Comparison of ENCODE assay signal across 22 mouse cellular contexts in the genomic region with DNA sequence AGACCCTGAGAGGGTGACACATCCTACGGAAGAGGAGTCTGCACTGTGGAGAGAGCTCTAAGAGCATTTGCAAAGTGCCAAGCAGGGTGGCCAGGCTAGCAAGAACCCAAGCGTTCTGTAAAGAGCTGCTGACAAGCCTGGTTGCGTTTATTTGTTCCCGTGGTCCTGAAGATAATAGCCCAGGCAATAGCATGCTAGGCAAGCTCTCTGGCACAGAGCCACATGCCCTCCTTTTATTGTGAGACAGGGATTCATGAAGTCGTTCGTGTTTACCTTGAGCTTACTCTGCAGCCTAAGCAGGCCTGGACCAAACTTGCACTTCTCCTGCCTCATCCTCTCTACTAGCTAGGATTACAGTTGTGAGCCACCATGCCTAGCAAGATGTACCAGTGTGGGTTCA.
DNase-seq lines count a peak whose midpoint lies in the region; ATAC-seq and TF ChIP-seq lines count a peak whose summit lies in the region.
"Had no signal": no experiment of that assay in that cellular context is flagged by ENCODE, and none has a peak within 500 bp of the region (broad histone marks: within the 10 kb centered on the region; RNA-seq: fewer than 3 reads in every experiment).

No protein-coding gene starts in this region.

- H3K27me3 ChIP-seq in forebrain, embryonic 14.5 days (replicated peaks; ENCODE audit: control insufficient read depth, insufficient read depth, low read length) = no peaks in the 10 kb centered on the region
- H3K27me3 ChIP-seq in forebrain, postnatal 0 days (ENCODE audit: insufficient read depth, low read length) = no peaks in the 10 kb centered on the region
- no peaks in the 10 kb centered on the region for H3K27me3 ChIP-seq in midbrain, embryonic 14.5 days (ENCODE audit: control insufficient read depth, insufficient read depth, low read length)
- no peaks in the 10 kb centered on the region for H3K27me3 ChIP-seq in midbrain, embryonic 11.5 days (ENCODE audit: control insufficient read depth, insufficient read depth, low read length)
- H3K27me3 ChIP-seq: embryonic facial prominence, embryonic 13.5 days had no signal

- H3K4me3 ChIP-seq in forebrain, embryonic 14.5 days (ENCODE audit: low read depth, low read length) = no peak overlapping the region
- H3K4me3 ChIP-seq in forebrain, postnatal 0 days (ENCODE audit: low read depth, low read length) = no peak overlapping the region
- no peak overlapping the region for H3K4me3 ChIP-seq in midbrain, embryonic 14.5 days (replicated peaks; ENCODE audit: low read depth, low read length)
- no peak overlapping the region for H3K4me3 ChIP-seq in midbrain, embryonic 11.5 days (ENCODE audit: low read depth, low read length)
- H3K4me3 ChIP-seq: embryonic facial prominence, embryonic 13.5 days; heart, adult 2 months; heart, embryonic 13.5 days had no signal

- no peak for TF ChIP-seq CTCF in forebrain, postnatal 0 days (IDR thresholded peaks at IDR 0.05; ENCODE audit: low read depth)

- DNase-seq in adrenal gland, postnatal 14 days = peak; percentile 26
- no peak for DNase-seq in adrenal gland, postnatal 36 days
- peak; percentile 64 for DNase-seq in forebrain, embryonic 14.5 days (ENCODE audit: low spot score)
- DNase-seq in forebrain, postnatal 0 days = no peak
- DNase-seq in midbrain, embryonic 14.5 days = peak; percentile 58
- DNase-seq in midbrain, embryonic 11.5 days (ENCODE audit: low spot score, missing footprints) = no peak
- DNase-seq in urinary bladder, postnatal 14 days (ENCODE audit: low spot score) = peak; percentile 25
- DNase-seq in urinary bladder, postnatal 25 days (ENCODE audit: low spot score) = no peak
- DNase-seq: adrenal gland, adult 8-10 months; B cell, adult 2 months; cerebellum, adult 18-20 months; cerebellum, adult 9-11 months; gastrocnemius, postnatal 14 days; heart, adult 2 months; heart, postnatal 10 days had no signal

- no peak overlapping the region for H3K4me2 ChIP-seq in forebrain, embryonic 14.5 days (ENCODE audit: low read length)
- no peak overlapping the region for H3K4me2 ChIP-seq in forebrain, postnatal 0 days (ENCODE audit: low read depth)
- no peak overlapping the region for H3K4me2 ChIP-seq in midbrain, embryonic 14.5 days (ENCODE audit: low read length)
- no peak overlapping the region for H3K4me2 ChIP-seq in midbrain, embryonic 11.5 days
- H3K4me2 ChIP-seq: embryonic facial prominence, embryonic 13.5 days; heart, embryonic 13.5 days; hindbrain, embryonic 14.5 days had no signal

- no peaks in the 10 kb centered on the region for H3K9me3 ChIP-seq in forebrain, embryonic 14.5 days (replicated peaks; ENCODE audit: control insufficient read depth, low read length)
- H3K9me3 ChIP-seq in forebrain, postnatal 0 days (ENCODE audit: low read length) = no peaks in the 10 kb centered on the region
- H3K9me3 ChIP-seq in midbrain, embryonic 14.5 days (ENCODE audit: control insufficient read depth, low read length) = no peaks in the 10 kb centered on the region
- no peaks in the 10 kb centered on the region for H3K9me3 ChIP-seq in midbrain, embryonic 11.5 days (ENCODE audit: control insufficient read depth, low read length)
- H3K9me3 ChIP-seq: embryonic facial prominence, embryonic 13.5 days; heart, embryonic 13.5 days had no signal

- H3K9ac ChIP-seq in forebrain, embryonic 14.5 days (ENCODE audit: low read length) = no peak overlapping the region
- H3K9ac ChIP-seq in forebrain, postnatal 0 days = no peak overlapping the region
- H3K9ac ChIP-seq in midbrain, embryonic 14.5 days (replicated peaks; ENCODE audit: low read length) = no peak overlapping the region
- no peak overlapping the region for H3K9ac ChIP-seq in midbrain, embryonic 11.5 days (ENCODE audit: low read length)
- H3K9ac ChIP-seq: embryonic facial prominence, embryonic 13.5 days; heart, embryonic 13.5 days; hindbrain, embryonic 14.5 days had no signal

- no peaks in the 10 kb centered on the region for H3K36me3 ChIP-seq in forebrain, embryonic 14.5 days (ENCODE audit: control insufficient read depth, insufficient read depth, low read length)
- no peaks in the 10 kb centered on the region for H3K36me3 ChIP-seq in forebrain, postnatal 0 days (ENCODE audit: insufficient read depth)
- H3K36me3 ChIP-seq in midbrain, embryonic 14.5 days (ENCODE audit: control insufficient read depth, insufficient read depth, low read length) = no peaks in the 10 kb centered on the region
- H3K36me3 ChIP-seq in midbrain, embryonic 11.5 days (ENCODE audit: control insufficient read depth, insufficient read depth, low read length) = no peaks in the 10 kb centered on the region
- H3K36me3 ChIP-seq: embryonic facial prominence, embryonic 13.5 days; G1E; heart, embryonic 13.5 days had no signal

- peaks cover 18% of the 10 kb centered on the region for H3K4me1 ChIP-seq in forebrain, embryonic 14.5 days (ENCODE audit: control insufficient read depth, insufficient read depth, low read length)
- 0 out of 2 replicates have a peak, but pooled peaks cover 9% of the 10 kb centered on the region for H3K4me1 ChIP-seq in forebrain, postnatal 0 days (ENCODE audit: insufficient read depth)
- no peaks in the 10 kb centered on the region for H3K4me1 ChIP-seq in midbrain, embryonic 14.5 days (ENCODE audit: control insufficient read depth, insufficient read depth, low read length)
- H3K4me1 ChIP-seq in midbrain, embryonic 11.5 days (ENCODE audit: control insufficient read depth, insufficient read depth, low read length) = no peaks in the 10 kb centered on the region

- H3K27ac ChIP-seq in forebrain, embryonic 14.5 days (ENCODE audit: low read depth, low read length) = no peak overlapping the region
- H3K27ac ChIP-seq in forebrain, postnatal 0 days (ENCODE audit: low read depth, low read length) = no peak overlapping the region
- H3K27ac ChIP-seq in midbrain, embryonic 14.5 days (replicated peaks; ENCODE audit: low read depth, low read length) = no peak overlapping the region
- H3K27ac ChIP-seq in midbrain, embryonic 11.5 days (ENCODE audit: low read depth, low read length) = no peak overlapping the region
- H3K27ac ChIP-seq: embryonic facial prominence, embryonic 13.5 days; heart, adult 2 months; heart, embryonic 13.5 days; hindbrain, embryonic 14.5 days had no signal

- ATAC-seq in forebrain, embryonic 14.5 days = no peak
- ATAC-seq in forebrain, postnatal 0 days = no peak
- ATAC-seq in midbrain, embryonic 14.5 days (ENCODE audit: low FRiP score, low TSS enrichment) = no peak
- ATAC-seq in midbrain, embryonic 11.5 days (ENCODE audit: low FRiP score) = no peak
- ATAC-seq: CD4-positive, CD25-positive, alpha-beta regulatory T cell, adult 4 months; forebrain, embryonic 16.5 days; intestine, embryonic 16.5 days had no signal

- 12% methylated on average over 6 of the region's 6 CpGs for WGBS in forebrain, embryonic 14.5 days
- WGBS in forebrain, postnatal 0 days = 22% methylated on average over 6 of the region's 6 CpGs
- WGBS in midbrain, embryonic 14.5 days = 35% methylated on average over 6 of the region's 6 CpGs
- 75% methylated on average over 6 of the region's 6 CpGs for WGBS in midbrain, embryonic 11.5 days

Comparison
In these comparisons a context has a peak if more than half of its experiments do, and no peak if none do; other contexts are left out.
1. DNase-seq: peak in adrenal gland, postnatal 14 days (single experiment), forebrain, embryonic 14.5 days (single experiment), midbrain, embryonic 14.5 days (single experiment) and urinary bladder, postnatal 14 days (single experiment); none in adrenal gland, postnatal 36 days (0 of 2), forebrain, postnatal 0 days (single experiment), midbrain, embryonic 11.5 days (single experiment) and urinary bladder, postnatal 25 days (single experiment).